Mouse (Mus musculus): ENCODE measurements around the gene Mdfic.

- no peak for TF ChIP-seq CTCF (IDR thresholded peaks at IDR 0.05; ENCODE audit: borderline replicate concordance, insufficient read depth, low read depth, low read length)
- TF ChIP-seq POLR2A (IDR thresholded peaks at IDR 0.05; ENCODE audit: borderline replicate concordance, insufficient read depth, low read length) = no peak
Observed at GRCm38 (mm10) chr6:15748236-15748635, 27.8 kb downstream of the Mdfic start.
